ENCODE assay signal across 8 mouse cellular contexts in genomic region chr10:67548877-67549731, GRCm38 (mm10). TPM values are rescaled to one million over a fixed set of nuclear protein-coding genes. Genes with fewer than 3 reads are reported as not detected.
DNase-seq lines count a peak whose midpoint lies in the region; ATAC-seq and TF ChIP-seq lines count a peak whose summit lies in the region.

Gene Ado, minus strand, starts transcription at chr10:67548955.

- no peak for TF ChIP-seq CTCF in bone marrow macrophage, adult 2 months (IDR thresholded peaks at IDR 0.05; ENCODE audit: low read depth, low read length)
- no peak for TF ChIP-seq CTCF in embryonic fibroblast, embryonic 13.5 days (IDR thresholded peaks at IDR 0.05; ENCODE audit: borderline replicate concordance, insufficient read depth, low read length)

- H3K4me1 ChIP-seq in bone marrow macrophage, adult 2 months (ENCODE audit: control insufficient read depth, insufficient read depth, low read length) = peaks cover 18% of the 10 kb centered on the region
- peaks cover 4% of the 10 kb centered on the region; the same call in 1 of the 2 replicates for H3K4me1 ChIP-seq in embryonic fibroblast, embryonic 13.5 days (ENCODE audit: control insufficient read depth, insufficient read depth, low read length)
- peaks cover 33% of the 10 kb centered on the region for H3K4me1 ChIP-seq in heart, embryonic 10.5 days
- peaks cover 33% of the 10 kb centered on the region for H3K4me1 ChIP-seq in kidney, embryonic 15.5 days

- peak within 1 kb of the TSS; percentile 88 for H3K4me2 ChIP-seq in kidney, embryonic 15.5 days

- H3K9me3 ChIP-seq in heart, embryonic 10.5 days = no peaks in the 10 kb centered on the region
- H3K9me3 ChIP-seq in kidney, embryonic 15.5 days (replicated peaks) = no peaks in the 10 kb centered on the region

- H3K27me3 ChIP-seq in heart, embryonic 10.5 days (ENCODE audit: insufficient read depth, poor library complexity, severe bottlenecking) = no peaks in the 10 kb centered on the region
- 0 out of 2 replicates have a peak, but pooled peaks cover 2% of the 10 kb centered on the region for H3K27me3 ChIP-seq in kidney, embryonic 15.5 days

- H3K9ac ChIP-seq in kidney, embryonic 15.5 days = peak within 1 kb of the TSS; percentile 89

- H3K27ac ChIP-seq in bone marrow macrophage, adult 2 months (ENCODE audit: insufficient read depth, low read depth, low read length) = peak within 1 kb of the TSS; percentile 94
- peak within 1 kb of the TSS; percentile 91 for H3K27ac ChIP-seq in embryonic fibroblast, embryonic 13.5 days (ENCODE audit: insufficient read depth, low read length)
- peak within 1 kb of the TSS; percentile 99 for H3K27ac ChIP-seq in heart, embryonic 10.5 days
- peak within 1 kb of the TSS; percentile 98 for H3K27ac ChIP-seq in kidney, embryonic 15.5 days

- peak within 1 kb of the TSS; percentile 93 for H3K4me3 ChIP-seq in bone marrow macrophage, adult 2 months (ENCODE audit: insufficient read depth, low read length)
- peak within 1 kb of the TSS; percentile 71 for H3K4me3 ChIP-seq in embryonic fibroblast, embryonic 13.5 days (ENCODE audit: insufficient read depth, low read length)
- H3K4me3 ChIP-seq in heart, embryonic 10.5 days = peak within 1 kb of the TSS; percentile 95
- peak within 1 kb of the TSS; percentile 92 for H3K4me3 ChIP-seq in kidney, embryonic 15.5 days (replicated peaks)

- DNase-seq in A20 (ENCODE audit: low read depth, low spot score) (peak; percentile 95), liver (peak; percentile 86)
- DNase-seq in heart, embryonic 10.5 days (ENCODE audit: low spot score) = peak; percentile 95
- peak; percentile 76 to 89 for DNase-seq in spleen, postnatal 4 days (ENCODE audit: low spot score in 2 of 2)

- 0 out of 2 replicates have a peak, but pooled peaks cover 3% of the 10 kb centered on the region for H3K36me3 ChIP-seq in heart, embryonic 10.5 days
- peaks cover 17% of the 10 kb centered on the region for H3K36me3 ChIP-seq in kidney, embryonic 15.5 days

- peak; percentile 96 for ATAC-seq in kidney, embryonic 15.5 days (replicated peaks; ENCODE audit: low FRiP score)
- peak; percentile 82 for ATAC-seq in monocyte, adult 5-6 weeks (replicated peaks; ENCODE audit: insufficient number of reproducible peaks, low FRiP score, low TSS enrichment, poor library complexity, severe bottlenecking)

- TF ChIP-seq POLR2A in bone marrow macrophage, adult 2 months (IDR thresholded peaks at IDR 0.05; ENCODE audit: borderline replicate concordance, low read depth, low read length) = 0 out of 2 replicates have a peak, but pooled peaks have one; percentile 3
- peak; percentile 68 for TF ChIP-seq POLR2A in embryonic fibroblast, embryonic 13.5 days (IDR thresholded peaks at IDR 0.05; ENCODE audit: low read depth, low read length)

- WGBS in heart, embryonic 10.5 days = under 1% methylated on average over 79 of the region's 79 CpGs
- WGBS in kidney, embryonic 15.5 days = under 1% methylated on average over 78 of the region's 79 CpGs

RNA-seq across cellular contexts. Expression of gene Ado, which starts in this region (rescaled TPM):
- 23.6 TPM in 2 replicates for polyA plus RNA-seq in bone marrow macrophage, adult 2 months (2012; ENCODE audit: insufficient read depth, insufficient read length, missing spikeins)
- 24.7 and 25.2 TPM in 2 replicates for polyA plus RNA-seq in embryonic fibroblast, embryonic 13.5 days (2011; ENCODE audit: insufficient read length, low read depth, missing spikeins)
- 63.5 and 67.7 TPM in 2 replicates for polyA plus RNA-seq in heart, embryonic 10.5 days (2016; fragmentation: Nextera tagmentation; extraction: Ambion mirVana)
- 70.1 and 72.4 TPM in 2 replicates for polyA plus RNA-seq in kidney, embryonic 15.5 days (2015; fragmentation: Nextera tagmentation; extraction: Ambion mirVana)
- 9.8 to 11.6 TPM (median 11.4 TPM) in 3 replicates for total RNA-seq in monocyte, adult 5-6 weeks (2017)

Comparison
In these comparisons a context has a peak if more than half of its experiments do, and no peak if none do; other contexts are left out.
1. Peak in every context shown above with its lines: DNase-seq, ATAC-seq, H3K4me3 ChIP-seq and H3K27ac ChIP-seq.